Mouse (Mus musculus) left cerebral cortex, postnatal 10 days (tissue): ENCODE measurements around the gene Trip12. TPM values are rescaled to one million over a fixed set of nuclear protein-coding genes. Genes with fewer than 3 reads are reported as not detected.

Experiments used
- DNase-seq, 2 experiments: peaks; one replicate each; pipeline ENCODE4 v3.0.0; 2021 to 2022; ENCODE audit warnings: low spot score in 2 of 2, mixed read lengths in 1 of 2; ENCODE audit errors: extremely low spot score in 1 of 2
- intact Hi-C: fragments of 180-260 bp; cut with DNase I; formaldehyde crosslinking; loops from one replicate; pipeline ENCODE4 v1.15.1; 2025
- microRNA-seq: library from miRNA; unstranded; fragments of <30 nt; microRNA quantifications from one replicate; pipeline ENCODE4 v1.2.0, GENCODE M21; 2022
- total RNA-seq, 2 experiments: library from RNA; stranded (reverse); gene quantifications; 2 replicates each; pipeline ENCODE4 v1.2.3; 2021

The Trip12 gene
- total RNA-seq, 2 experiments from 2014 or later = 181 to 201 TPM

GRCm38 (mm10) chr1:84700254-84700653, 140.1 kb downstream of the Trip12 start:
- DNase-seq = no peak
- intact Hi-C loops = no loop called here

- peak; percentile 66 to 75 for DNase-seq
- intact Hi-C loops = loop anchor here (5.0 to 10.0 kb wide), 7 partner anchors 72 to 970 kb away; no protein-coding TSS in a partner anchor
Measured at GRCm38 (mm10) chr1:84697136-84697535, 143.2 kb downstream of the Trip12 start.

GRCm38 (mm10) chr1:84695517-84696411, 144.6 kb downstream of the Trip12 start, which contains the start of gene Dner:
Gene Dner, minus strand, starts transcription at chr1:84696221.
- intact Hi-C loops = loop anchor here (5.0 to 10.0 kb wide), 7 partner anchors 71 to 968 kb away; no protein-coding TSS in a partner anchor
- peak; percentile 60 to 86 for DNase-seq

- DNase-seq = peak; percentile 55 to 74
- intact Hi-C loops = loop anchor here (5.0 to 10.0 kb wide), 7 partner anchors 70 to 968 kb away; no protein-coding TSS in a partner anchor
Measured at GRCm38 (mm10) chr1:84694688-84695474, 145.4 kb downstream of the Trip12 start.

GRCm38 (mm10) chr1:84677910-84678309, 162.4 kb downstream of the Trip12 start:
- no peak for DNase-seq
- intact Hi-C loops = no loop called here

Small RNAs within 50 kb of the gene (microRNA-seq; reads per million reads assigned to microRNA genes)
- 5.5 reads per million, percentile 19 among the genes with 10 or more reads in this experiment for gene Mir5126

Other genes with a start within 250 kb of the Trip12 start
- gene Dner, start 144.3 kb downstream of the Trip12 start, total RNA-seq = 100 to 1,000 TPM; 303 to 312 TPM
- gene Fbxo36, start 675 bp downstream of the Trip12 start, total RNA-seq = 1 to 10 TPM; 1.7 to 1.8 TPM
- 10 to 100 TPM; 35.7 to 37.1 TPM for gene Slc16a14, start 94.6 kb upstream of the Trip12 start, total RNA-seq